Mouse (Mus musculus): ENCODE data around the gene Olfr1023.

The Olfr1023 gene

DNA sequence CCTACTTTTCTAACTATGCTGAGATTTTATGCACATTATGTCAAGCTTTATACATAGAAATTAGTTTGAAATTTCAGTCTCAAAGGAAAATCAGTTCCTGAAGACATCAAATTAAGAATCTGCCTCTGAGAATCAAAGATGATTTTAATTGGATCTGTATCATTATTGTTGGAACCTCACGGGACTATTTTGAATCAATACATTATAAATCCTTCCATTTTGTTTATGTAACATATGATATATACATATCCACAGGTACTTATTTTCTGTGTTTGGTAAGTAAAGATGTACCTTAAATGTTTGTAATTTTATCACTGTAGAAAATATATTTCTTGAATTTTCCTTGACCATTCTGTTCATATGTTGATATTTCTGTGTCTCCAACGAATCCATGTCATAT is at the start of gene Olfr1023:
Gene Olfr1023 (plus strand): TSS at position 301 of the 400 bp plus-strand sequence.
- H3K27me3 ChIP-seq (ENCODE audit: insufficient read depth, low read length) = no peaks in the 10 kb centered on the region
- no peaks in the 10 kb centered on the region for H3K4me1 ChIP-seq (replicated peaks; ENCODE audit: low read depth, low read length)
- TF ChIP-seq CTCF (conservative IDR thresholded peaks at IDR 0.05; ENCODE audit: low read length) = no peak
- TF ChIP-seq NANOG (IDR thresholded peaks at IDR 0.05; ENCODE audit: borderline replicate concordance, low read length) = no peak
- TF ChIP-seq POU5F1 (IDR thresholded peaks at IDR 0.05; ENCODE audit: borderline replicate concordance, low read length) = no peak
- no peak within 1 kb of the TSS for H3K4me3 ChIP-seq (replicated peaks; ENCODE audit: low read length)
- H3K9me3 ChIP-seq (ENCODE audit: low read length) = no peaks in the 10 kb centered on the region
- H3K36me3 ChIP-seq (ENCODE audit: insufficient read depth, low read length) = no peaks in the 10 kb centered on the region

DNA sequence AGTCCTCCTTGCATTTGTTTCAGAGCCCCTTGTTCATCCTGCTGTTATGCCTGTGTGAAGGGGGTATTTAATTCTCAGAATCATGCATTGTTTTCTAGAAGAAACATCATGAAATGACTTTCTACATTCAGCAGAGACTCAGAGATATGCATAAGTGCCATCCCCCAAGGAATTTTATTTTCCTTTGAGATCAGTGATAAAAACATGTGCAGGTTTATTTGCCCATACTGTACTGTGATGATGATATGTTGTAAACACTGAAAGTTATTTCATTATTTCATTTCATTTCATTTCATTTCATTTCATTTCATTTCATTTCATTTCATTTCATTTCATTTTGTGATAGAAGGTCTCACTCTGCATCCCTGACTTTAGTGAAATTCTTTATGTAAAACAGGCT is 40.1 kb upstream of the Olfr1023 start, which contains the start of gene Olfr1019:
Gene Olfr1019 (minus strand): TSS at position 101 of the 400 bp plus-strand sequence.
- H3K9me3 ChIP-seq (ENCODE audit: low read length) = no peaks in the 10 kb centered on the region
- H3K4me3 ChIP-seq (replicated peaks; ENCODE audit: low read length) = no peak within 1 kb of the TSS
- no peaks in the 10 kb centered on the region for H3K27me3 ChIP-seq (ENCODE audit: insufficient read depth, low read length)
- H3K36me3 ChIP-seq (ENCODE audit: insufficient read depth, low read length) = no peaks in the 10 kb centered on the region
- no peaks in the 10 kb centered on the region for H3K4me1 ChIP-seq (replicated peaks; ENCODE audit: low read depth, low read length)
- TF ChIP-seq CTCF (conservative IDR thresholded peaks at IDR 0.05; ENCODE audit: low read length) (no peak), POU5F1 (IDR thresholded peaks at IDR 0.05; ENCODE audit: borderline replicate concordance, low read length) (no peak), NANOG (IDR thresholded peaks at IDR 0.05; ENCODE audit: borderline replicate concordance, low read length) (no peak)

DNA sequence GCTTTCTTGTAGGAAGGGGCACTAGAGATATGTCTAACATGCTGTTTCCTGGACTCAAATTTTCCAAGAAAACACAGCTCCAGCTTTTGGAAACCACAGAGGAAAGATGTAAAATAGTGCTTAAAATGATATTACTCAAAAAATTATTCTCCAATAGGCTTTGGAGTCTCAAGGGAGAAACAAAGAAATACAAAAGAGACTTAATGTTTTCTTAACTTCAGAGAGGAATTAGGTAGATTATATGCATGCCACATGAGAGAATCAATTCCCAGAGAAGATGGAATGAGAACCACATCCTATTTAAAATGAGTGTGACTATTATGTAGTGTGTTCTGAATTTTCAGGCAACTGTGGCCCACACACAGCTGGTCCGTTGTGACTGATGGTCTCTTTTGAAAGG is 38.7 kb upstream of the Olfr1023 start, which contains the start of gene Olfr1020:
Gene Olfr1020 (plus strand): TSS at position 301 of the 400 bp plus-strand sequence.
- TF ChIP-seq POU5F1 (IDR thresholded peaks at IDR 0.05; ENCODE audit: borderline replicate concordance, low read length) (no peak), CTCF (conservative IDR thresholded peaks at IDR 0.05; ENCODE audit: low read length) (no peak), NANOG (IDR thresholded peaks at IDR 0.05; ENCODE audit: borderline replicate concordance, low read length) (no peak)
- no peaks in the 10 kb centered on the region for H3K36me3 ChIP-seq (ENCODE audit: insufficient read depth, low read length)
- H3K27me3 ChIP-seq (ENCODE audit: insufficient read depth, low read length) = no peaks in the 10 kb centered on the region
- H3K9me3 ChIP-seq (ENCODE audit: low read length) = no peaks in the 10 kb centered on the region
- no peaks in the 10 kb centered on the region for H3K4me1 ChIP-seq (replicated peaks; ENCODE audit: low read depth, low read length)
- H3K4me3 ChIP-seq (replicated peaks; ENCODE audit: low read length) = no peak within 1 kb of the TSS

DNA sequence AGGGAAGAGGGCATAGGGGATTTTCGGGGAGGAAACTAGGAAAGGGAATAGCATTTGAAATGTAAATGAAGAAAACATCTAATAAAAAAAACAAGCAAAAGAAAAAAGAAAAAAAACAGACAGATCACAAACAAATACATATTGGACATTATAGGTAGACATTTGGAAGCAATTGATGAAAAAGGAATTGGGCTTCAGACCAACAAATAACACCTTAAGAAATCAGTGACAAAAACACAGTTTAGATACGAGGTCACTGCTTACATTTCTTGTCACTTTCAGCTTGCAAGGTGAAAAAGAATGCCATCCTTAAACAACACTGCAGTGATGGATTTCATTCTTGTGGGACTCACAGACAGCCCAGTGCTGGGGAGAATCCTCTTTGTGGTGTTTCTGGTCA is 17.1 kb upstream of the Olfr1023 start, which contains the start of gene Olfr1022:
Gene Olfr1022 (plus strand): TSS at position 301 of the 400 bp plus-strand sequence.
- Histone ChIP-seq H3K4me1 (replicated peaks; ENCODE audit: low read depth, low read length) (no peaks in the 10 kb centered on the region), H3K36me3 (ENCODE audit: insufficient read depth, low read length) (no peaks in the 10 kb centered on the region), H3K4me3 (replicated peaks; ENCODE audit: low read length) (no peak within 1 kb of the TSS), H3K9me3 (ENCODE audit: low read length) (no peaks in the 10 kb centered on the region), H3K27me3 (ENCODE audit: insufficient read depth, low read length) (no peaks in the 10 kb centered on the region)
- TF ChIP-seq POU5F1 (IDR thresholded peaks at IDR 0.05; ENCODE audit: borderline replicate concordance, low read length) = no peak
- TF ChIP-seq CTCF (conservative IDR thresholded peaks at IDR 0.05; ENCODE audit: low read length) = no peak
- no peak for TF ChIP-seq NANOG (IDR thresholded peaks at IDR 0.05; ENCODE audit: borderline replicate concordance, low read length)

DNA sequence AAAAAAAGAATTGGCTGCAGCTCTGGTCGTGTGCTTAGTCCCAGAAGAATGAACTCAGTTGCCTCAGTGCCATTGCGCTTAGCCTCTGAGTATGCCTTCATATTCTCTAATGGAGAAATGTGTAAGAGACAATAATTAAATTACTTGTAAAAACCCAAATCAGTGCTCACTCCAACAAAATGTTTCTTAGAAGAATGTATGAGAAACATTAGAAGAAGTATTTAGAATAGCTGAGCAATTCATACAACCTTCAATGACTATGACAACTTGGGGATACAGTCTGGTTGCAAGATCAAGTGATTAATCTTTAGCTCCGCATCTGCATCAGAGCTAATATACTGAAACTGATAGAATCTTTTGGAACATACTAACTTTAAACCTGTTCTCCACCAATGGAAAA is 19.5 kb downstream of the Olfr1023 start, which contains the start of gene Olfr1024:
Gene Olfr1024 (minus strand): TSS at position 101 of the 400 bp plus-strand sequence.
- Histone ChIP-seq H3K27me3 (ENCODE audit: insufficient read depth, low read length) (no peaks in the 10 kb centered on the region), H3K4me1 (replicated peaks; ENCODE audit: low read depth, low read length) (no peaks in the 10 kb centered on the region), H3K4me3 (replicated peaks; ENCODE audit: low read length) (no peak within 1 kb of the TSS), H3K9me3 (ENCODE audit: low read length) (no peaks in the 10 kb centered on the region), H3K36me3 (ENCODE audit: insufficient read depth, low read length) (no peaks in the 10 kb centered on the region)
- TF ChIP-seq NANOG (IDR thresholded peaks at IDR 0.05; ENCODE audit: borderline replicate concordance, low read length) (no peak), CTCF (conservative IDR thresholded peaks at IDR 0.05; ENCODE audit: low read length) (no peak), POU5F1 (IDR thresholded peaks at IDR 0.05; ENCODE audit: borderline replicate concordance, low read length) (no peak)

DNA sequence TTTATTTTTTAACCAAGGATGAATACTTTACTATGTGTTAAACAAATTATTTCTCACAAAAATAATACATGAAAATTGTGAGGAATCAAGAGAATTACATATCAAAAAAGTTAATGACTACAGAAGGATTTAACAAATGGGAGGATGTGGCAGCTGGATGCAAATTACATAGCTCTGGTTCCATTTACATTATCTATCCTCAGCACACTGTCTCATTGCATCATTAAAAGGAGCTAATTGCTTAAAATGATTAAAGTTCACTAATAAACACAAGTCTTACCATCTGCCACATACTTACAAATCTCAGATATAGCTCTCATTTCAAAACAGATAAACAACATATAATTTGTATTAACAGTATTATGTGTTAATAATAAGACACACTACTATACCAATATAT is 27.8 kb downstream of the Olfr1023 start:
- no peak for TF ChIP-seq NANOG (IDR thresholded peaks at IDR 0.05; ENCODE audit: borderline replicate concordance, low read length)
- no peak for TF ChIP-seq CTCF (conservative IDR thresholded peaks at IDR 0.05; ENCODE audit: low read length)
- no peak for TF ChIP-seq POU5F1 (IDR thresholded peaks at IDR 0.05; ENCODE audit: borderline replicate concordance, low read length)
- no peaks in the 10 kb centered on the region for H3K27me3 ChIP-seq (ENCODE audit: insufficient read depth, low read length)
- H3K9me3 ChIP-seq (ENCODE audit: low read length) = no peaks in the 10 kb centered on the region
- no peaks in the 10 kb centered on the region for H3K36me3 ChIP-seq (ENCODE audit: insufficient read depth, low read length)
- H3K4me3 ChIP-seq (replicated peaks; ENCODE audit: low read length) = no peak overlapping the region
- H3K4me1 ChIP-seq (replicated peaks; ENCODE audit: low read depth, low read length) = no peaks in the 10 kb centered on the region

DNA sequence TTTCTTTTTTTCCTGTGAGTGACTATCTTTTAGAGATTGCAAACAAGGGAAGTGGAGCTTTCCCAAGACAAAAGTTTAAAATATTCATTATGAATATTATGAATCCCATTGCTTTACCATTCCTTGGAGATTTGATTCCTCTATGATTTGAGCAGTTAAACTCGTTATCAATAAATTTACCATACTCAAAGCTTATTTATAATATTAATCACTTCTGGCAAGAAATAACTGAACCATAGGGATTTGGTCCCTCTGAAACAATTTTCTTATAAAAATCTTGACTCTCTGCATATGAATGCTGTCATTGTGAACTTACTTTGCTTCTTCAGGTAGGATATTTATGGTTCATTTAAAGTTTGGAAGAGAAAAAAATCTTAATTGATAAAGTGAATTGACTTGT is 29.5 kb downstream of the Olfr1023 start, which contains the start of gene Olfr1025-ps1:
Gene Olfr1025-ps1 (plus strand): TSS at position 301 of the 400 bp plus-strand sequence.
- H3K4me3 ChIP-seq (replicated peaks; ENCODE audit: low read length) = no peak within 1 kb of the TSS
- TF ChIP-seq POU5F1 (IDR thresholded peaks at IDR 0.05; ENCODE audit: borderline replicate concordance, low read length) (no peak), NANOG (IDR thresholded peaks at IDR 0.05; ENCODE audit: borderline replicate concordance, low read length) (no peak), CTCF (conservative IDR thresholded peaks at IDR 0.05; ENCODE audit: low read length) (no peak)
- H3K9me3 ChIP-seq (ENCODE audit: low read length) = no peaks in the 10 kb centered on the region
- no peaks in the 10 kb centered on the region for H3K36me3 ChIP-seq (ENCODE audit: insufficient read depth, low read length)
- no peaks in the 10 kb centered on the region for H3K4me1 ChIP-seq (replicated peaks; ENCODE audit: low read depth, low read length)
- H3K27me3 ChIP-seq (ENCODE audit: insufficient read depth, low read length) = no peaks in the 10 kb centered on the region

DNA sequence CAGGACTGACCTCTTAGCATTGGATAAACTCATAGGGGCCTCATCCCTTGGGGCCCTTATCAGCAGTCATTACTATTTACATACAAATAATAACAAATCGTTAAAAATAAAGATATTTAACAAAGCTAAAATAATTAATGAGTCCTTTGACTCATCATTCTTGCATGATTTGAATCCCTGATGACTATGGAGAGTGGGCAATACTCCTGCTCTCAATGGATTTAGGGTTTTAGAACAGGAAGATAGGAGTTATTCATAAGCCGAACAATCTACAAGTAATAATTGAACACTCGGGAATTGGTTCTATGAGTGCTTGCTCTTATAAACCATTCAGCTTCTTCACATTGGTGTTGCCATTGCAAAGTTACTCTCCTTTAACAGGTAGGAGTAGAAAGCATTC is 35.8 kb downstream of the Olfr1023 start, which contains the start of gene Olfr1026:
Gene Olfr1026 (plus strand): TSS at position 301 of the 400 bp plus-strand sequence.
- Histone ChIP-seq H3K4me3 (replicated peaks; ENCODE audit: low read length) (no peak within 1 kb of the TSS), H3K27me3 (ENCODE audit: insufficient read depth, low read length) (no peaks in the 10 kb centered on the region), H3K9me3 (ENCODE audit: low read length) (no peaks in the 10 kb centered on the region), H3K36me3 (ENCODE audit: insufficient read depth, low read length) (no peaks in the 10 kb centered on the region), H3K4me1 (replicated peaks; ENCODE audit: low read depth, low read length) (no peaks in the 10 kb centered on the region)
- TF ChIP-seq NANOG (IDR thresholded peaks at IDR 0.05; ENCODE audit: borderline replicate concordance, low read length) = no peak
- TF ChIP-seq CTCF (conservative IDR thresholded peaks at IDR 0.05; ENCODE audit: low read length) = no peak
- TF ChIP-seq POU5F1 (IDR thresholded peaks at IDR 0.05; ENCODE audit: borderline replicate concordance, low read length) = no peak

Data from E14TG2a.4 (cell line).